Mouse (Mus musculus) erythroblast, embryonic 14.5 days (primary cell): Measurements from ENCODE around the gene Atf5. TPM values are rescaled to one million over a fixed set of nuclear protein-coding genes. Genes with fewer than 3 reads are reported as not detected.
A peak's percentile ranks its signal among the peaks of the same experiment; 100 is the strongest.

Experiments used
- H3K27me3 ChIP-seq: 2 replicates; pipeline ENCODE4 v1.6.1; 2012; ENCODE audit warnings: inconsistent platforms; ENCODE audit not compliant: control insufficient read depth
- H3K36me3 ChIP-seq: 2 replicates; pipeline ENCODE4 v1.6.1; 2012; ENCODE audit warnings: mild to moderate bottlenecking, inconsistent platforms; ENCODE audit not compliant: control insufficient read depth
- H3K4me1 ChIP-seq: 2 replicates; pipeline ENCODE4 v1.6.1; 2012; ENCODE audit warnings: inconsistent platforms; ENCODE audit not compliant: control insufficient read depth
- H3K4me3 ChIP-seq: replicated peaks from 2 replicates; pipeline ENCODE3; 2012; ENCODE audit warnings: moderate library complexity, mild to moderate bottlenecking, inconsistent platforms
- H3K9me3 ChIP-seq: 2 replicates; pipeline ENCODE4 v1.6.1; 2012; ENCODE audit warnings: low read length, inconsistent platforms, mixed read lengths; ENCODE audit not compliant: control insufficient read depth
- GATA1 ChIP-seq: IDR thresholded peaks from 2 replicates; pipeline ENCODE4 v1.6.1; 2012; ENCODE audit warnings: low read length, inconsistent platforms, mixed read lengths
- TAL1 ChIP-seq: IDR thresholded peaks from 3 replicates; pipeline ENCODE4 v1.6.1; 2012; ENCODE audit warnings: low read length, inconsistent platforms, mixed read lengths
- polyA plus RNA-seq: library from polyadenylated mRNA; stranded (reverse); fragments of >175 nt; gene quantifications from 2 replicates; pipeline ENCODE4 v1.2.3, GENCODE M21; 2012

Gene Atf5
- polyA plus RNA-seq, 1 experiment = 9.7 TPM

GRCm38 (mm10) chr7:44815721-44816469, 563 bp downstream of the Atf5 start, which contains the start of the genes Nup62 and Il4i1:
Gene Nup62, plus strand, starts transcription at chr7:44816088.
Gene Il4i1, plus strand, starts transcription at chr7:44816387.
- H3K4me1 ChIP-seq = peaks cover 70% of the 10 kb centered on the region
- H3K36me3 ChIP-seq = peaks cover 69% of the 10 kb centered on the region
- TF ChIP-seq GATA1 (no peak), TAL1 (no peak)

GRCm38 (mm10) chr7:44814952-44815553, 1.4 kb downstream of the Atf5 start:
- peak overlapping the region; percentile 95 for H3K4me3 ChIP-seq
- no peaks in the 10 kb centered on the region for H3K27me3 ChIP-seq
- H3K9me3 ChIP-seq = no peaks in the 10 kb centered on the region
- H3K36me3 ChIP-seq = peaks cover 61% of the 10 kb centered on the region
- TF ChIP-seq TAL1 (no peak), GATA1 (no peak)
- peaks cover 62% of the 10 kb centered on the region for H3K4me1 ChIP-seq

More at GRCm38 (mm10) chr7:44815721-44816469, 563 bp downstream of the Atf5 start, which contains the start of the genes Nup62 and Il4i1:
- peak within 1 kb of the TSS; percentile 95 for H3K4me3 ChIP-seq
- H3K27me3 ChIP-seq = no peaks in the 10 kb centered on the region
- H3K9me3 ChIP-seq = no peaks in the 10 kb centered on the region

- Histone ChIP-seq H3K4me1 (peaks cover 56% of the 10 kb centered on the region), H3K36me3 (peaks cover 55% of the 10 kb centered on the region)
Measured at GRCm38 (mm10) chr7:44814423-44814822, 2.0 kb downstream of the Atf5 start.

GRCm38 (mm10) chr7:44813985-44814384, 2.5 kb downstream of the Atf5 start:
- Histone ChIP-seq H3K9me3 (no peaks in the 10 kb centered on the region), H3K4me3 (no peak overlapping the region), H3K4me1 (peaks cover 51% of the 10 kb centered on the region), H3K27me3 (peaks cover 4% of the 10 kb centered on the region), H3K36me3 (peaks cover 50% of the 10 kb centered on the region)
- no peak for TF ChIP-seq TAL1

More at GRCm38 (mm10) chr7:44814423-44814822, 2.0 kb downstream of the Atf5 start:
- no peak for TF ChIP-seq TAL1
- no peak for TF ChIP-seq GATA1
- H3K27me3 ChIP-seq = peaks cover 3% of the 10 kb centered on the region
- no peaks in the 10 kb centered on the region for H3K9me3 ChIP-seq
- peak overlapping the region; percentile 9 for H3K4me3 ChIP-seq

DNA sequence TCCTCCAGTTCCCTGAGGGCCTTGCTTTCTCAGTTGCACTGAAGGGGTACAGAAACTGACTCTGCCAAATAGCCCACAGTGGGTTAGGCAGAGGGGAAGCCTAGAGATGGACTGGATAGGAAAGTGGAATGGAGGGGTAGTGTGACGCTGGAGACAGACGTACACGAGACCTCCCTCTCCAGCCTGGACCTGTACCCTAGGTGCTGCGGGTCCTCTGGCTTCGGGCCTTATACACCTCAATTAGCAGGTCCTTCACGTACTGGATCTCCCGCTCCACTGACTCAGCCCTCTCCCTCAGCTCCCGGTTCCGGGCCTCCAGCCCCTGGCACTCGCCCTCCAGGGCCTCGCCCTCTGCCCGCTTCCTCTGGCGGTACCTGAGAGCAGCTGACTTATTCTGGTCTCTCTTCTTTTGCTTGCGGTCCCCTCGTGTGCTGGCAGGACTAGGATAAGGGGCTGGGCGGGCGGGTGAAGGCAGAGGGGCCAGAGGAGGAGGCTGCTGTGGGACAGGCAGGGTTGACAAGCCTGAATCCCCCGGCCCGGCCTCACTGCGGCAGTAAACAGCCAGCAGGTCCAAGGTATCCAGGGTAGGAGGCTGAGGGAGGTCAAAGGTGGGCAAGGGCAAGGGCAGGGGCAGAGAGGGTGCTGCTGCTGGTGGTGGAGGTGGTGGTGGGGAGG, 3.7 kb downstream of the Atf5 start:
- Histone ChIP-seq H3K4me1 (peaks cover 39% of the 10 kb centered on the region), H3K4me3 (no peak overlapping the region), H3K27me3 (peaks cover 6% of the 10 kb centered on the region), H3K9me3 (no peaks in the 10 kb centered on the region), H3K36me3 (peaks cover 39% of the 10 kb centered on the region)
- TF ChIP-seq TAL1 = no peak
- no peak for TF ChIP-seq GATA1

DNA sequence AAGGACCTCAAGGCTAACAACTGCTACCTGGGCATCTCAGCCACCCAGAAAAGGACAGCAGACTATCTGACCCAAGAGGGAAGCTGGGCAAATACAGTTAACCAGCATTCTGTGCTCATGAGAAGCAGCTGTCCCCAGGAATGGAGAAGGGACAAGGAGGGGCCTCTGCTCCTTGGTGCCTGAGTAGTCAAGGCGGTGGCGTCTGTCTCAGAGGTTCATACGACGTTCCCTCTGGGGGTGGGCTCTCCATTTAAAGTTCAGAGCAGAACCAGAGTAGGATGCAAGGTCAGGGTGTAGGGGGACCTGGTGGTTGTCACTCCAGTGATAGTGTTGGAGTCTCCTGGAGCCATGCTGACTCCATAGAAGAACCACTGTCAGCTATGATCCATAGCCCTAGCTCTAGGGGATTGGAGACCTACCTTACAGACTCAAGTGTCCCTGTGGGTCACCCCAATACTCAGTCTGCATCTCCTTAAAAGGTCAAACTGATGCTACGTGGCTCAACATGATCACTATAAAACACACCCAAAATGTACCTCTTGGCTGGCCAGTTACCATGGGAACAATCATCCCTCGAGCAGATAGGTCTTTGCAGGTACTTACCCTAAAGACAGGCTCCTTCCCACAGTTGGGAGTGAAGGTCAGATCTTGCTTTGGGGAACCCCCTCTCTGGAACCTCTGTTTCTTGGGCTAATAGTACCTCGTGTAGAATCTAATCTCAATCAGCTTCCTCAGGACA, 5.5 kb downstream of the Atf5 start:
- TF ChIP-seq GATA1 (no peak), TAL1 (no peak)
- Histone ChIP-seq H3K4me1 (peaks cover 23% of the 10 kb centered on the region), H3K27me3 (peaks cover 15% of the 10 kb centered on the region), H3K9me3 (no peaks in the 10 kb centered on the region), H3K36me3 (peaks cover 35% of the 10 kb centered on the region), H3K4me3 (no peak overlapping the region)

DNA sequence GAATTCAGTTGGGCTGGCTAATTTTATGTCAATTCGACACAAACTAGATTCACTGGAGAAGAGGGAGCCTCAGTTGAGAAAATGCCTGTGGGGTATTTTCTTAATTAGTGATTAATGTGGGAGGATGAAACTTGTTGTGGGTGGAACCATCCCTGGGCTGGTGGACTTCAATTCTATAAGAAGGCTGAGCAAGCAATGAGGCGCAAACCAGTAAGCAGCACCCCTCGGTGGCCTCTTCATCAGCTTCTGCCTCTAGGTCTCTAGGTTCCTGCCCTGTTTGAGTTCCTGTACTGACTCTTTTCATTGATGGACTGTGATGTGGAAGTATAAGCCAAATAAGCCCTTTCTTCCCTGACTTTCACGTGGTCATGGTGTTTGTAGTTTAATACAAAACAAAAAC, 6.1 kb downstream of the Atf5 start:
- H3K4me3 ChIP-seq = no peak overlapping the region
- peaks cover 19% of the 10 kb centered on the region for H3K4me1 ChIP-seq
- no peaks in the 10 kb centered on the region for H3K9me3 ChIP-seq
- peaks cover 21% of the 10 kb centered on the region for H3K27me3 ChIP-seq
- TF ChIP-seq GATA1 (no peak), TAL1 (no peak)
- peaks cover 35% of the 10 kb centered on the region for H3K36me3 ChIP-seq

DNA sequence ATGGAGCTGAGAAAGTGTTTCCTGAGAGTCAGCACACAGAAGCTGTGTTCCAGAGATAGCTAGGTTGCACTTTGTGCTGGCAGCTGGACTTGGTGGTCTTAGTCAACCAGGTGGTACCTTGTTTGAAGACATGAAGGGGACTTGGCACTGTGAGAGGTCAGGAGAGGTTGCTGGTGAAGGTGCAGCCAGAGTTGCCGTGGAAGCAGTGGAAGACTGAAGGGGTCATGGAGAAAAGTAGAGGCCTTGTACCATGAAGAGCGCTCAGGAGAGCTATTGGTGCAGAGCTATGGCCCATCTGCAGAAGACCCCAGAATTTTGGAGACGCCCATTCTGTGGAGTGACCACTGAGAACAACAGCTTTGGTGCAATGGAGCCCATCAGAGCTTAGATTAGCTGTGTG, 7.0 kb downstream of the Atf5 start:
- H3K27me3 ChIP-seq = peaks cover 28% of the 10 kb centered on the region
- H3K4me3 ChIP-seq = no peak overlapping the region
- no peaks in the 10 kb centered on the region for H3K9me3 ChIP-seq
- TF ChIP-seq GATA1 = no peak
- no peak for TF ChIP-seq TAL1
- peaks cover 10% of the 10 kb centered on the region for H3K4me1 ChIP-seq
- H3K36me3 ChIP-seq = peaks cover 30% of the 10 kb centered on the region
